Mouse (Mus musculus) embryonic facial prominence, embryonic 11.5 days (tissue): ENCODE measurements around the gene Zfp663. TPM values are rescaled to one million over a fixed set of nuclear protein-coding genes. Genes with fewer than 3 reads are reported as not detected.

Source experiments
- ATAC-seq: fragments of 200-750 bp; cut with Nextera tagmentation; replicated peaks from 2 replicates; pipeline ENCODE4 v1.8.0; 2017; ENCODE audit warnings: low read depth; ENCODE audit not compliant: insufficient number of reproducible peaks, low FRiP score, low TSS enrichment
- DNase-seq: peaks from one replicate; pipeline ENCODE4 v3.0.0-alpha.2; 2015; ENCODE audit warnings: low spot score
- H3K27ac ChIP-seq: fragments of 300-500 bp; sonication (generic); replicated peaks from 2 replicates; pipeline ENCODE4 v1.5.1; 2014; ENCODE audit warnings: mild to moderate bottlenecking, low read depth, low read length, control low read depth
- H3K27me3 ChIP-seq: fragments of 300-500 bp; sonication (generic); 2 replicates; pipeline ENCODE4 v1.6.1; 2014; ENCODE audit warnings: mild to moderate bottlenecking, low read length, moderate library complexity, mixed read lengths; ENCODE audit not compliant: control insufficient read depth, insufficient read depth
- H3K36me3 ChIP-seq: fragments of 300-500 bp; sonication (generic); replicated peaks from 2 replicates; pipeline ENCODE4 v1.6.1; 2014; ENCODE audit warnings: low read depth, mild to moderate bottlenecking, low read length, moderate library complexity, mixed read lengths; ENCODE audit not compliant: control insufficient read depth, insufficient read depth
- H3K4me1 ChIP-seq: fragments of 300-500 bp; sonication (generic); 2 replicates; pipeline ENCODE4 v1.6.1; 2014; ENCODE audit warnings: low read length, mixed read lengths; ENCODE audit not compliant: control insufficient read depth, insufficient read depth
- H3K4me2 ChIP-seq: fragments of 300-500 bp; sonication (generic); 2 replicates; pipeline ENCODE4 v1.6.1; 2014; ENCODE audit warnings: low read depth, mild to moderate bottlenecking, control low read depth, low read length, moderate library complexity
- H3K4me3 ChIP-seq: fragments of 300-500 bp; sonication (generic); 2 replicates; pipeline ENCODE4 v1.5.1; 2014; ENCODE audit warnings: low read depth, low read length, control low read depth
- H3K9ac ChIP-seq: fragments of 300-500 bp; sonication (generic); replicated peaks from 2 replicates; pipeline ENCODE4 v1.6.1; 2014; ENCODE audit warnings: mild to moderate bottlenecking, control low read depth, low read length
- H3K9me3 ChIP-seq: fragments of 300-500 bp; sonication (generic); replicated peaks from 2 replicates; pipeline ENCODE4 v1.6.1; 2016; ENCODE audit warnings: mild to moderate bottlenecking, low read length, inconsistent platforms, mixed read lengths; ENCODE audit not compliant: control insufficient read depth
- WGBS: fragments of 180-500 bp; shearing (Covaris S2); extraction: QIAGEN DNeasy Blood & Tissue Kit; methylation state at CpG from one replicate; pipeline ENCODE4 v1.1.7; 2014; 5-methylcytosine and 5-hydroxymethylcytosine counted together
- polyA plus RNA-seq: library from polyadenylated mRNA; unstranded; fragments of >200 nt; fragmentation: Nextera tagmentation; extraction: Ambion mirVana; gene quantifications from 2 replicates; pipeline ENCODE4 v1.2.1, GENCODE M21; 2014

Gene Zfp663
- polyA plus RNA-seq, 1 experiment from 2014 or later: 4.9 TPM

- Histone ChIP-seq H3K4me1 (peaks cover 13% of the 10 kb centered on the region), H3K9me3 (no peaks in the 10 kb centered on the region), H3K27me3 (no peaks in the 10 kb centered on the region), H3K27ac (no peak overlapping the region), H3K4me3 (no peak overlapping the region), H3K9ac (no peak overlapping the region), H3K4me2 (no peak overlapping the region), H3K36me3 (no peaks in the 10 kb centered on the region; the same call in 1 of the 2 replicates)
- ATAC-seq (no peak), DNase-seq (no peak)
- WGBS: 75% methylated on average over 5 of the region's 5 CpGs
Observed at GRCm38 (mm10) chr2:165323484-165323883, 45.0 kb downstream of the Zfp663 start.

- Histone ChIP-seq H3K4me1 (peaks cover 19% of the 10 kb centered on the region), H3K4me2 (no peak overlapping the region), H3K27ac (no peak overlapping the region), H3K9ac (no peak overlapping the region; the same call in 1 of the 2 replicates), H3K27me3 (no peaks in the 10 kb centered on the region), H3K36me3 (no peaks in the 10 kb centered on the region; the same call in 1 of the 2 replicates), H3K9me3 (no peaks in the 10 kb centered on the region), H3K4me3 (no peak overlapping the region)
- ATAC-seq: no peak
- DNase-seq: no peak
- WGBS: 86% methylated on average over 22 of the region's 22 CpGs
Observed at GRCm38 (mm10) chr2:165321981-165322735, 46.4 kb downstream of the Zfp663 start.

GRCm38 (mm10) chr2:165321381-165321888, 47.1 kb downstream of the Zfp663 start:
- Histone ChIP-seq H3K27me3 (no peaks in the 10 kb centered on the region), H3K4me3 (no peak overlapping the region), H3K4me2 (no peak overlapping the region), H3K9ac (no peak overlapping the region; the same call in 1 of the 2 replicates), H3K9me3 (no peaks in the 10 kb centered on the region), H3K36me3 (no peaks in the 10 kb centered on the region; the same call in 1 of the 2 replicates), H3K4me1 (peaks cover 26% of the 10 kb centered on the region), H3K27ac (no peak overlapping the region)
- ATAC-seq (no peak), DNase-seq (no peak)
- WGBS: 61% methylated on average over 8 of the region's 8 CpGs

- H3K36me3 ChIP-seq: peaks cover 2% of the 10 kb centered on the region; the same call in 1 of the 2 replicates
- no peak overlapping the region for H3K9ac ChIP-seq
- H3K27me3 ChIP-seq: no peaks in the 10 kb centered on the region
- no peak overlapping the region for H3K27ac ChIP-seq
- peaks cover 26% of the 10 kb centered on the region for H3K4me1 ChIP-seq
- ATAC-seq: no peak
- DNase-seq: no peak
- H3K4me2 ChIP-seq: no peak overlapping the region
- H3K9me3 ChIP-seq: no peaks in the 10 kb centered on the region
- WGBS: 70% methylated on average over 12 of the region's 12 CpGs
- no peak overlapping the region for H3K4me3 ChIP-seq
Observed at GRCm38 (mm10) chr2:165320531-165321150, 47.9 kb downstream of the Zfp663 start.

GRCm38 (mm10) chr2:165319503-165319902, 49.0 kb downstream of the Zfp663 start:
- no peak for ATAC-seq
- no peak overlapping the region for H3K27ac ChIP-seq
- peaks cover 26% of the 10 kb centered on the region for H3K4me1 ChIP-seq
- no peaks in the 10 kb centered on the region for H3K27me3 ChIP-seq
- no peak overlapping the region for H3K9ac ChIP-seq
- H3K9me3 ChIP-seq: no peaks in the 10 kb centered on the region
- DNase-seq: no peak
- 77% methylated on average over 4 of the region's 4 CpGs for WGBS
- no peak overlapping the region for H3K4me3 ChIP-seq
- no peak overlapping the region for H3K4me2 ChIP-seq
- H3K36me3 ChIP-seq: peaks cover 11% of the 10 kb centered on the region

- WGBS: 86% methylated on average over 7 of the region's 7 CpGs
- Histone ChIP-seq H3K27ac (no peak overlapping the region), H3K9me3 (no peaks in the 10 kb centered on the region), H3K27me3 (no peaks in the 10 kb centered on the region), H3K9ac (no peak overlapping the region), H3K36me3 (peaks cover 11% of the 10 kb centered on the region), H3K4me3 (no peak overlapping the region), H3K4me1 (peaks cover 23% of the 10 kb centered on the region), H3K4me2 (no peak overlapping the region)
- DNase-seq (no peak), ATAC-seq (no peak)
Observed at GRCm38 (mm10) chr2:165318941-165319340, 49.6 kb downstream of the Zfp663 start.

GRCm38 (mm10) chr2:165317621-165318263, 50.8 kb downstream of the Zfp663 start:
- Histone ChIP-seq H3K36me3 (peaks cover 11% of the 10 kb centered on the region), H3K4me2 (no peak overlapping the region), H3K4me1 (peaks cover 22% of the 10 kb centered on the region), H3K27ac (no peak overlapping the region), H3K9me3 (no peaks in the 10 kb centered on the region), H3K27me3 (no peaks in the 10 kb centered on the region), H3K4me3 (no peak overlapping the region), H3K9ac (no peak overlapping the region)
- 58% methylated on average over 16 of the region's 16 CpGs for WGBS
- ATAC-seq (no peak; the same call in 1 of the 2 replicates), DNase-seq (no peak)
